Mouse (Mus musculus) stomach, embryonic 14.5 days (tissue): ENCODE measurements around the gene Ano4. TPM values are rescaled to one million over a fixed set of nuclear protein-coding genes. Genes with fewer than 3 reads are reported as not detected.

Source experiments
- ATAC-seq: fragments of 200-750 bp; cut with Nextera tagmentation; 2 replicates; pipeline ENCODE4 v1.8.0; 2017; ENCODE audit warnings: low read depth, moderate TSS enrichment; ENCODE audit not compliant: insufficient number of reproducible peaks, insufficient read depth, low FRiP score
- H3K27ac ChIP-seq: fragments of 300-500 bp; sonication (generic); 2 replicates; pipeline ENCODE4 v1.5.1; 2014; ENCODE audit warnings: mild to moderate bottlenecking, low read length, moderate library complexity, mixed read lengths
- H3K27me3 ChIP-seq: fragments of 300-500 bp; sonication (generic); 2 replicates; pipeline ENCODE4 v1.6.1; 2014; ENCODE audit warnings: low read length, control low read depth, mixed read lengths; ENCODE audit not compliant: control insufficient read depth, insufficient read depth
- H3K36me3 ChIP-seq: fragments of 300-500 bp; sonication (generic); 2 replicates; pipeline ENCODE4 v1.6.1; 2014; ENCODE audit warnings: mild to moderate bottlenecking, control low read depth, low read length, moderate library complexity, mixed read lengths; ENCODE audit not compliant: control insufficient read depth, insufficient read depth
- H3K4me1 ChIP-seq: fragments of 300-500 bp; sonication (generic); 2 replicates; pipeline ENCODE4 v1.6.1; 2014; ENCODE audit warnings: low read length, control low read depth, mixed read lengths; ENCODE audit not compliant: control insufficient read depth, insufficient read depth
- H3K4me2 ChIP-seq: fragments of 300-500 bp; sonication (generic); replicated peaks from 2 replicates; pipeline ENCODE4 v1.6.1; 2014; ENCODE audit warnings: low read depth, low read length, control low read depth
- H3K4me3 ChIP-seq: fragments of 300-500 bp; sonication (generic); 2 replicates; pipeline ENCODE4 v1.5.1; 2014; ENCODE audit warnings: low read depth, low read length, control low read depth
- H3K9ac ChIP-seq: fragments of 300-500 bp; sonication (generic); replicated peaks from 2 replicates; pipeline ENCODE4 v1.6.1; 2014; ENCODE audit warnings: low read depth, mild to moderate bottlenecking, control low read depth, low read length, moderate library complexity, mixed read lengths
- H3K9me3 ChIP-seq: fragments of 300-500 bp; sonication (generic); 2 replicates; pipeline ENCODE4 v1.6.1; 2016; ENCODE audit warnings: low read depth, low read length, control low read depth; ENCODE audit not compliant: control insufficient read depth
- WGBS: fragments of 180-500 bp; shearing (Covaris S2); extraction: QIAGEN DNeasy Blood & Tissue Kit; methylation state at CpG from one replicate; pipeline ENCODE4 v1.1.7; 2014; 5-methylcytosine and 5-hydroxymethylcytosine counted together
- polyA plus RNA-seq: library from polyadenylated mRNA; unstranded; fragments of >200 nt; fragmentation: Nextera tagmentation; extraction: Ambion mirVana; gene quantifications from 2 replicates; pipeline ENCODE4 v1.2.1, GENCODE M21; 2014

Gene Ano4
- polyA plus RNA-seq, 1 experiment from 2014 or later, result 1.2 TPM

DNA sequence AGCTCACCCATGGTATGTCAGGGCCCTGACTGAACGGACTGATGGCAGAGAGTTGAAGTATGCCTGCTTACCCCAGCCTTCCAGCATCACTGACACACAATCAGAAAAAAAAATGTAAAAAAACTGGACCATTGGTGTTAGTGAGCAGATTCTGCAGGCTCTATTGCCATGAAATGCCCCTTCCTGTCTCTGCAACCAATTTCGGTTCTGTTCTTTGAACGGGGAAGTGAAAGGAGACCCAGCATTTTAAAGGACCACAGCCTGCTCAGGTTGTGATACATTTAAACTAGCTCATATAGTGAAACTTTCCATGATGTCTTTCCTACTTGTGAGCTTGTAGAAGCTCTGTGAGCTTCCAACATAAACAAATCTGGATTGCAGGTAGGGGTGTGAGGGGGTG is 77.2 kb downstream of the Ano4 start:
- H3K36me3 ChIP-seq, result no peaks in the 10 kb centered on the region
- H3K9me3 ChIP-seq, result no peaks in the 10 kb centered on the region
- H3K9ac ChIP-seq, result no peak overlapping the region
- H3K4me1 ChIP-seq, result no peaks in the 10 kb centered on the region
- no peak overlapping the region for H3K4me2 ChIP-seq
- no peak for ATAC-seq
- no peaks in the 10 kb centered on the region for H3K27me3 ChIP-seq
- H3K27ac ChIP-seq, result no peak overlapping the region
- WGBS, result 87% methylated on average over 3 of the region's 3 CpGs
- H3K4me3 ChIP-seq, result no peak overlapping the region

DNA sequence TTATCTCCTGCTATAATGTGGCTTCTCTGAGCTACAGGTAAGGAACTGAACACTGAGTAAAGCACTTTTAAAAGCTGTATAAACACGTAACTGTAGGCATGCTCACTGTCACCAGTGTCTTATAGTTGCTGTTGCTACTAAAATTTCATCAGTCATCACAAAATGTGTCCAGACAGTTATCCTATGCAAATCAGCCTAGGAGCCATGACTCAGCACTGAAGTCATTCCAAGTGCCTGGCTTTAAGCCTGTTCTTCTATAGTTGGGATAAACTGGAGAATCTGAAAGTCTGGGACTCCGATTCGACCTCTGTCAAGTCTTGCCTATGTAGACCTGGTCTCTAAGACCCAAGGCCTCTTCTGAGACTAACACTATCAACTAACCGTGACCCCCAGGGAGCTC is 81.2 kb downstream of the Ano4 start:
- ATAC-seq, result no peak
- Histone ChIP-seq H3K4me3 (no peak overlapping the region), H3K9ac (no peak overlapping the region), H3K4me2 (no peak overlapping the region), H3K27me3 (no peaks in the 10 kb centered on the region), H3K4me1 (no peaks in the 10 kb centered on the region), H3K27ac (no peak overlapping the region), H3K9me3 (no peaks in the 10 kb centered on the region), H3K36me3 (no peaks in the 10 kb centered on the region)
- WGBS, result 76% methylated on average over 4 of the region's 4 CpGs

DNA sequence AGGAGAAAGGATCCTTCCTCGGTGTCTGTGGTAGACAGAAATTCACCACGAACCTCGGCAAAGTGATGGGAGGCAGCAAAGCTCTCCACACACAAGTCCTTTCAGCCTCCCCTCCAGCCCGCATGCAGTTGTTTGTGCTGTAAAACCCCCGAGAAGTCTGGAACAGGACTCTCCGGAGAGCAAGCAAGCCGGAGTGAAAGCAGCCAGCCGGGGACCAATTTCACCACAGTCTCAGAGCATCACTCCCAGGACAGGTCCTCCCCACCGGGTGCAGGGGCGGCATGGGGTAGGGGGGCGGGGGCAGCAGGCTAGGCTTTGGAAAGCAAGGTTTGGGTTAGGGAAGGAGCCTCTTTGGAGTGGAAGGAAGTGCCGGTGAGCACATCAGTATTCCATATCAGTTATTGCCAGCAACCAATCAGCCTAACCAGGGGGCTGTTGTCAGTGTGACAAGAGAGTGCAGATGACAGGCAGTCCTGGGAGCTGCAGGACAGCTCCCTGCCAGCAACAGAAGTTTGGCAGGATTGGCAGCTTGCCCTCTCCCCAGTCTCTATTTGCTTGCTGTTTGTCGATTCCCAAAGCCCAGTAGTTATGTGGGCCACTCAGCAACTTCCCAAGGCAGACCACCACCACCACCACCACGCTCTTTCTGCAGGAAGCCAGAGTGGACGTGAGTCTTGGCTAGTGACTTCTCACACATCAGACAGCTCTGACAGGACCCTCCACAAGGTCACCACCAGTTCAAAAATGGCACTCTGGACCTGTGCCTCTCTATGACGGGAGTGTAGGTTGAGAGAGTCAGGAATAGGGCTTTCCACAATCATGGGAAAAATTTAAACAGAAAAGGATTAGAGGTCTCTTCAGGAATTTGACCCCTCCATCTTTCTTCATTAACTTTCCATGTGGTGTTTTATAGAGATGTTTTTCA is 86.8 kb downstream of the Ano4 start:
- ATAC-seq, result no peak
- H3K27me3 ChIP-seq, result no peaks in the 10 kb centered on the region
- no peaks in the 10 kb centered on the region for H3K9me3 ChIP-seq
- 0 out of 2 replicates have a peak, but pooled peaks cover 7% of the 10 kb centered on the region for H3K4me1 ChIP-seq
- no peaks in the 10 kb centered on the region for H3K36me3 ChIP-seq
- no peak overlapping the region for H3K9ac ChIP-seq
- 3% methylated on average over 16 of the region's 16 CpGs for WGBS
- no peak overlapping the region for H3K27ac ChIP-seq
- peak overlapping the region; percentile 22 for H3K4me3 ChIP-seq
- H3K4me2 ChIP-seq, result peak overlapping the region; percentile 42

DNA sequence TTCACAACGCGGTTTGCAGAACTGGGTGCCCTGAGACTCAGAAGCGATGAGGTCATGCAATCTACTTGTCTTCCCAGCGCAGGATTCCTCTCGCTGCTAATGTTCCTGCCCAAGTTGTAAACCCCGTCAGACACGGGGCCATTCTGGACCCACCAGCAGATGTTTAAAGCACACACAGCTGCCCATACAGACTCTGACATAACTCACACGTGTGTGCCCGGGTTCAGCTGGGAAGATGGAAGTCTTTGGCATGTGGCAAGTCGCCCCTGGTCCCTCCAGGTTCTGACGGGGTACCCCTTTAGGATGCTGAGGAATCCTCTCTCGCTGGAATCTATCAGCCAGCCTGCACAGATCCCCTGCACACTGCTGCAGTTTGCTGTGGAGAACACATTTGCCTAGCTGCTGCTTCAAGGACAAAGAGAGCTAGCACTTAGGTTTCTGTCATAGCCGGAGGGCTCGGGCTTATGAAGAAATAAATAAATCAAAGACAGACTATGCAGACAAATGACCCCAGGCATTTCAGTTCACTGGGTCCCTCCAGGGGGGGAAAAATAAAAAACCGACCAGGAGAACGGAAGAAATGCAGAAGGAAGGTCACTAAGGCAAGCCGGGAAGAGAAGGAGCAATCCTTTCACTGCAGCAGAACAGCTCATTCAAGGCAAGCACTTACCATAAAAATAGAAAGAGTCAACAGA is 87.7 kb downstream of the Ano4 start:
- H3K9me3 ChIP-seq, result no peaks in the 10 kb centered on the region
- 3% methylated on average over 17 of the region's 17 CpGs for WGBS
- no peaks in the 10 kb centered on the region for H3K27me3 ChIP-seq
- no peak overlapping the region for H3K9ac ChIP-seq
- peak overlapping the region; percentile 42 for H3K4me2 ChIP-seq
- no peak overlapping the region for H3K27ac ChIP-seq
- no peak; the same call in 1 of the 2 replicates for ATAC-seq
- 0 out of 2 replicates have a peak, but pooled peaks cover 7% of the 10 kb centered on the region for H3K4me1 ChIP-seq
- no peaks in the 10 kb centered on the region for H3K36me3 ChIP-seq
- peak overlapping the region; percentile 22 for H3K4me3 ChIP-seq

DNA sequence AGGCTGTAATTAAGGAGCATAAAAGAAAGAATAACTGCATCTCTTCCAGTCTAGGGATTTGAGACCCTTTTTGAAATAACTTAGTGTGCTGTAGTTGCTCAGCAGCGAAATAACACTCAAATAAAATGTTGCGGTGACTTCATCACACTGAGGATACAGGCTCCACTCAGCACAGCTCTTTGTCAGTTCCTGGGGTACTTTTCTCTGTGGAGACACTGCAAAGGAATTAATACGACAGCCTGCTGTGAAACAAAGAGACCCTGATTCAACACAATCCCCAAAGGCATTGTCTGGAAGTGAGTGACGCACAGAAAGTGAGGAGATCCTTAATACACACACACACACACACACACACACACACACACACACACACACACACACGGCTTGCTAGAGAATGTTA is 89.8 kb downstream of the Ano4 start:
- H3K27ac ChIP-seq, result no peak overlapping the region
- 67% methylated on average over 5 of the region's 5 CpGs for whole genome bisulfite sequencing
- no peak overlapping the region for H3K4me2 ChIP-seq
- H3K9ac ChIP-seq, result no peak overlapping the region
- H3K9me3 ChIP-seq, result no peaks in the 10 kb centered on the region
- H3K27me3 ChIP-seq, result no peaks in the 10 kb centered on the region
- H3K4me3 ChIP-seq, result no peak overlapping the region
- H3K4me1 ChIP-seq, result 0 out of 2 replicates have a peak, but pooled peaks cover 7% of the 10 kb centered on the region
- no peaks in the 10 kb centered on the region for H3K36me3 ChIP-seq
- no peak for ATAC-seq

DNA sequence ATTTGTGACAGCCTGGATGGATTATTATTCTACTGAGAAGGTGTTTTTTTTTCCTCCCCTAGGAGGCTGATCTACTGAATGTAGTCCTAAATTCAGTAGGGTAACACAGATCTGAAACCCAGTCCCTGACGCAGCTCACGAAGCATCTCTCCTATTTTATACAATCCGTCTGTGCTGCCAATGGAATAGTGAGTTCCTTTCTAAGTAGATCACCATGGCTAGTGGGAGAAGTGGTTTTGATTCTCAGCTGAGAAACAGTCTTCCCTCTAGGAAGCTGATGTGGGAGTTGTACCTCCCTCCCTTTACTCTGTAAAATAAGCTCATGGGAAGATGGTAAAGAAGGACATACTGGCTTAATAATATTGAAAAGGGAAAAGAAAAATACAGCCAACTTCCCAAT is 90.8 kb downstream of the Ano4 start:
- Histone ChIP-seq H3K36me3 (no peaks in the 10 kb centered on the region), H3K27me3 (no peaks in the 10 kb centered on the region)
- ATAC-seq, result no peak

DNA sequence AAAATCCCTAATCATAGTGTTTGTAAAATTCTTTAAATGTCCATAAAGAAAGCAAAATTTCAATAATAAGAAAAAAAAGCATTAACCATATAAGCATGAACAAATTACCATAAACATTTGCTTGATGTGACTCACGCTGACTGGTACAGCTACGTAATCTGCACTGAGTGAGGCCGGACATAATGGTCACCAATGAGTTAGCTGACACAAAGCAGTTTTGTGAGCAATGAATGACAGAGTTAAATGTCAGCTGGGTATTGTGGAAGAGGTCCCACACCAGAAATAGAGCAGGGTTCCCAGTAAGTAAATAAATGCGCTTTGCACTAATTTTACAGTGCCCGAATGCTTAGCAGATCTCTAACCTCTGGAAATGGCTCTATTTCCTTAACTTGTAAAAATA is 91.9 kb downstream of the Ano4 start:
- H3K4me3 ChIP-seq, result no peak overlapping the region
- no peak overlapping the region for H3K4me2 ChIP-seq
- no peak overlapping the region for H3K9ac ChIP-seq
- H3K36me3 ChIP-seq, result no peaks in the 10 kb centered on the region
- WGBS, result 69% methylated on average over 5 of the region's 5 CpGs
- ATAC-seq, result no peak
- H3K4me1 ChIP-seq, result 0 out of 2 replicates have a peak, but pooled peaks cover 5% of the 10 kb centered on the region
- H3K27ac ChIP-seq, result no peak overlapping the region
- no peaks in the 10 kb centered on the region for H3K9me3 ChIP-seq
- H3K27me3 ChIP-seq, result no peaks in the 10 kb centered on the region

More for the DNA sequence above, 90.8 kb downstream of the Ano4 start:
- no peak overlapping the region for H3K4me2 ChIP-seq
- WGBS, result 39% methylated on average over 3 of the region's 3 CpGs
- H3K4me1 ChIP-seq, result 0 out of 2 replicates have a peak, but pooled peaks cover 7% of the 10 kb centered on the region
- no peak overlapping the region for H3K9ac ChIP-seq
- H3K9me3 ChIP-seq, result no peaks in the 10 kb centered on the region
- no peak overlapping the region for H3K4me3 ChIP-seq
- H3K27ac ChIP-seq, result no peak overlapping the region

DNA sequence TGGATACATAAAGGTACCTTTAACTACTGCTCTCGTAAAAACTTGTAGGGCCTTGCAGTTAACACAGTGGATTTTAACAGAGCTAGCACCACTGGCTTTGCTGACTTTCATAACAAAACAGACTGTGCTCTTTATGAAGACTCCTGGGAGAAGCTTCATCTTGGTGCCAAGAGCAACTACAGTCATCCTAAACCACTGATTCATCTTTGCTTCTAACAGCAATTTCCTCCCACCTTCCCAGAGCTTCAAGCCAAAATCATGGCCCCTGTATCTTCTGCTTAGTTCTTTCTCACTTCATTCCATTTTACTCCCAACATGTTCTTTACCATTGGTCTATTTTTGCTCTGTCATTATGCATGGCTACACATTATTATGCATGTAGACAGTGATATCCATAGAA is 100.8 kb downstream of the Ano4 start:
- H3K9ac ChIP-seq, result no peak overlapping the region
- 93% methylated on average over 1 of the region's 1 CpGs for WGBS
- ATAC-seq, result no peak
- H3K4me3 ChIP-seq, result no peak overlapping the region
- H3K9me3 ChIP-seq, result no peaks in the 10 kb centered on the region
- no peaks in the 10 kb centered on the region for H3K36me3 ChIP-seq
- no peak overlapping the region for H3K27ac ChIP-seq
- H3K4me2 ChIP-seq, result no peak overlapping the region
- H3K4me1 ChIP-seq, result no peaks in the 10 kb centered on the region
- no peaks in the 10 kb centered on the region for H3K27me3 ChIP-seq
